Mouse (Mus musculus) limb, embryonic 12.5 days (tissue): ENCODE measurements around the gene Gm12117. TPM values are rescaled to one million over a fixed set of nuclear protein-coding genes. Genes with fewer than 3 reads are reported as not detected.

ENCODE experiments used
- ATAC-seq: fragments of 200-750 bp; cut with Nextera tagmentation; 2 replicates; pipeline ENCODE4 v1.8.0; 2017; ENCODE audit warnings: low read depth, moderate TSS enrichment; ENCODE audit not compliant: insufficient number of reproducible peaks, insufficient read depth, low FRiP score, low TSS enrichment
- H3K27ac ChIP-seq: fragments of 300-500 bp; sonication (generic); 2 replicates; pipeline ENCODE4 v1.5.1; 2016; ENCODE audit warnings: mild to moderate bottlenecking, moderate library complexity
- H3K27me3 ChIP-seq: fragments of 300-500 bp; sonication (generic); 2 replicates; pipeline ENCODE4 v1.6.1; 2016; ENCODE audit warnings: mild to moderate bottlenecking, moderate library complexity
- H3K36me3 ChIP-seq: fragments of 300-500 bp; sonication (generic); 2 replicates; pipeline ENCODE4 v1.6.1; 2016; ENCODE audit warnings: mild to moderate bottlenecking, moderate library complexity
- H3K4me1 ChIP-seq: fragments of 300-500 bp; sonication (generic); replicated peaks from 2 replicates; pipeline ENCODE4 v1.6.1; 2016
- H3K4me2 ChIP-seq: fragments of 300-500 bp; sonication (generic); 2 replicates; pipeline ENCODE4 v1.6.1; 2016; ENCODE audit warnings: mild to moderate bottlenecking, moderate library complexity
- H3K4me3 ChIP-seq: fragments of 300-500 bp; sonication (generic); replicated peaks from 2 replicates; pipeline ENCODE4 v1.5.1; 2016; ENCODE audit warnings: mild to moderate bottlenecking
- H3K9ac ChIP-seq: fragments of 300-500 bp; sonication (generic); replicated peaks from 2 replicates; pipeline ENCODE4 v1.6.1; 2016; ENCODE audit warnings: mild to moderate bottlenecking, moderate library complexity
- H3K9me3 ChIP-seq: fragments of 300-500 bp; sonication (generic); 2 replicates; pipeline ENCODE4 v1.6.1; 2016; ENCODE audit warnings: mild to moderate bottlenecking, moderate library complexity
- WGBS: fragments of 180-500 bp; shearing (Covaris S2); methylation state at CpG from one replicate; pipeline ENCODE4 v1.1.7; 2016; 5-methylcytosine and 5-hydroxymethylcytosine counted together
- polyA plus RNA-seq: library from polyadenylated mRNA; unstranded; fragments of >200 nt; fragmentation: Nextera tagmentation; extraction: Ambion mirVana; gene quantifications from 2 replicates; pipeline ENCODE4 v1.2.1, GENCODE M21; 2016

The Gm12117 gene
- polyA plus RNA-seq, 1 experiment from 2014 or later: 0.35 TPM

GRCm38 (mm10) chr11:33234134-33234533 lies 42.4 kb downstream of the Gm12117 start:
- Histone ChIP-seq H3K4me2 (no peak overlapping the region), H3K4me1 (no peaks in the 10 kb centered on the region), H3K27me3 (no peaks in the 10 kb centered on the region), H3K9me3 (no peaks in the 10 kb centered on the region), H3K27ac (no peak overlapping the region), H3K9ac (no peak overlapping the region), H3K4me3 (no peak overlapping the region), H3K36me3 (no peaks in the 10 kb centered on the region)
- no peak for ATAC-seq
- 62% methylated on average over 3 of the region's 3 CpGs for WGBS

- Histone ChIP-seq H3K27me3 (no peaks in the 10 kb centered on the region), H3K4me2 (no peak overlapping the region), H3K4me1 (no peaks in the 10 kb centered on the region), H3K9ac (no peak overlapping the region), H3K9me3 (no peaks in the 10 kb centered on the region), H3K27ac (no peak overlapping the region), H3K36me3 (no peaks in the 10 kb centered on the region), H3K4me3 (no peak overlapping the region)
- 75% methylated on average over 5 of the region's 5 CpGs for WGBS
- ATAC-seq: no peak
Measured at GRCm38 (mm10) chr11:33232056-33232455, 44.5 kb downstream of the Gm12117 start.

GRCm38 (mm10) chr11:33228186-33228585 lies 48.4 kb downstream of the Gm12117 start:
- Histone ChIP-seq H3K27me3 (no peaks in the 10 kb centered on the region), H3K9me3 (no peaks in the 10 kb centered on the region), H3K27ac (no peak overlapping the region), H3K4me2 (no peak overlapping the region), H3K4me3 (no peak overlapping the region), H3K36me3 (no peaks in the 10 kb centered on the region), H3K4me1 (no peaks in the 10 kb centered on the region), H3K9ac (no peak overlapping the region)
- WGBS: 89% methylated on average over 2 of the region's 2 CpGs
- no peak for ATAC-seq

GRCm38 (mm10) chr11:33226516-33226915 lies 50.0 kb downstream of the Gm12117 start:
- Histone ChIP-seq H3K4me3 (no peak overlapping the region), H3K4me2 (no peak overlapping the region), H3K27me3 (no peaks in the 10 kb centered on the region), H3K36me3 (no peaks in the 10 kb centered on the region), H3K4me1 (no peaks in the 10 kb centered on the region), H3K27ac (no peak overlapping the region), H3K9ac (no peak overlapping the region), H3K9me3 (no peaks in the 10 kb centered on the region)
- ATAC-seq: no peak
- 84% methylated on average over 8 of the region's 8 CpGs for WGBS

Other genes with a start within 250 kb of the Gm12117 start
- gene Fgf18, start 129.3 kb downstream of the Gm12117 start, polyA plus RNA-seq: 18.2 and 19.0 TPM in 2 replicates
- gene Npm1, start 113.5 kb downstream of the Gm12117 start, polyA plus RNA-seq: 1,112 and 1,195 TPM in 2 replicates
- 0.39 TPM in 1 of 2 replicates, not detected in the other for gene Tlx3, start 73.1 kb downstream of the Gm12117 start, polyA plus RNA-seq
- 11.0 and 12.2 TPM in 2 replicates for gene Ranbp17, start 237.0 kb upstream of the Gm12117 start, polyA plus RNA-seq